In genomic region chr9:106614616-106615015, GRCm38 (mm10) we compare ENCODE assay signal across 26 mouse cellular contexts. TPM values are rescaled to one million over a fixed set of nuclear protein-coding genes. Genes with fewer than 3 reads are reported as not detected.
"Had no signal": no experiment of that assay in that cellular context is flagged by ENCODE, and none has a peak within 500 bp of the region (broad histone marks: within the 10 kb centered on the region; RNA-seq: fewer than 3 reads in every experiment).

No protein-coding gene starts in this region.

- H3K27me3 ChIP-seq: intestine, embryonic 15.5 days; kidney, embryonic 15.5 days; liver, embryonic 13.5 days; midbrain, embryonic 12.5 days had no signal

- DNase-seq: kidney, adult 11 months; kidney, adult 8-10 months; kidney, postnatal 10 days; kidney, postnatal 36 days; liver, embryonic 13.5 days; thymus, adult 18-20 months; thymus, postnatal 14 days; thymus, postnatal 4 days had no signal

- H3K4me2 ChIP-seq: intestine, embryonic 15.5 days; kidney, embryonic 15.5 days; liver, embryonic 13.5 days; midbrain, embryonic 12.5 days had no signal

- H3K4me1 ChIP-seq: intestine, embryonic 15.5 days; kidney, embryonic 15.5 days; liver, embryonic 13.5 days; midbrain, embryonic 12.5 days had no signal

- ATAC-seq: intestine, embryonic 15.5 days; midbrain, embryonic 16.5 days had no signal

- H3K36me3 ChIP-seq: intestine, embryonic 15.5 days; kidney, embryonic 15.5 days; liver, embryonic 13.5 days; midbrain, embryonic 12.5 days had no signal

- H3K9ac ChIP-seq: intestine, embryonic 15.5 days; kidney, embryonic 15.5 days; liver, embryonic 13.5 days; midbrain, embryonic 12.5 days had no signal

- H3K4me3 ChIP-seq: intestine, embryonic 15.5 days; kidney, embryonic 15.5 days; liver, embryonic 13.5 days; midbrain, embryonic 12.5 days had no signal

- H3K9me3 ChIP-seq: intestine, embryonic 15.5 days; kidney, embryonic 15.5 days; liver, embryonic 13.5 days; midbrain, embryonic 12.5 days had no signal

- H3K27ac ChIP-seq: intestine, embryonic 15.5 days; kidney, embryonic 15.5 days; liver, embryonic 13.5 days; macrophage; midbrain, embryonic 12.5 days had no signal

RNA-seq across cellular contexts. Expression of gene Iqcf6, which starts 11.8 kb away (rescaled TPM):
- total RNA-seq: layer of hippocampus, postnatal 25 days; left cerebral cortex, adult 18-20 months; left cerebral cortex, postnatal 36 days; liver, adult 2 months; megakaryocyte, adult 5-6 weeks had no signal
- polyA plus RNA-seq: intestine, embryonic 15.5 days; kidney, embryonic 15.5 days; limb, embryonic 11.5 days; limb, embryonic 14.5 days; liver, adult 2 months; liver, embryonic 13.5 days; liver, embryonic 16.5 days; macrophage; midbrain, embryonic 12.5 days; midbrain, embryonic 16.5 days; neural tube, embryonic 11.5 days; neural tube, embryonic 14.5 days; small intestine, adult 2 months; spleen, adult 2 months; stomach, embryonic 16.5 days had no signal

RNA-seq across cellular contexts. Expression of gene Grm2, which starts 41.3 kb away (rescaled TPM):
- total RNA-seq: liver, adult 2 months; megakaryocyte, adult 5-6 weeks had no signal
- polyA plus RNA-seq: intestine, embryonic 15.5 days; kidney, embryonic 15.5 days; liver, adult 2 months; liver, embryonic 13.5 days; liver, embryonic 16.5 days; macrophage; spleen, adult 2 months had no signal

RNA-seq across cellular contexts. Expression of gene Iqcf4, which starts 43.8 kb away (rescaled TPM):
- total RNA-seq: layer of hippocampus, postnatal 25 days; left cerebral cortex, adult 18-20 months; left cerebral cortex, postnatal 36 days; liver, adult 2 months; megakaryocyte, adult 5-6 weeks had no signal
- polyA plus RNA-seq: intestine, embryonic 15.5 days; kidney, embryonic 15.5 days; limb, embryonic 11.5 days; limb, embryonic 14.5 days; liver, adult 2 months; liver, embryonic 13.5 days; liver, embryonic 16.5 days; macrophage; midbrain, embryonic 12.5 days; midbrain, embryonic 16.5 days; neural tube, embryonic 11.5 days; neural tube, embryonic 14.5 days; small intestine, adult 2 months; spleen, adult 2 months; stomach, embryonic 16.5 days had no signal

RNA-seq across cellular contexts. Expression of gene Iqcf3, which starts 53.2 kb away (rescaled TPM):
- total RNA-seq: layer of hippocampus, postnatal 25 days; left cerebral cortex, adult 18-20 months; left cerebral cortex, postnatal 36 days; liver, adult 2 months; megakaryocyte, adult 5-6 weeks had no signal
- polyA plus RNA-seq: intestine, embryonic 15.5 days; kidney, embryonic 15.5 days; limb, embryonic 11.5 days; limb, embryonic 14.5 days; liver, adult 2 months; liver, embryonic 13.5 days; liver, embryonic 16.5 days; macrophage; midbrain, embryonic 12.5 days; midbrain, embryonic 16.5 days; neural tube, embryonic 11.5 days; neural tube, embryonic 14.5 days; small intestine, adult 2 months; spleen, adult 2 months; stomach, embryonic 16.5 days had no signal
